Mouse (Mus musculus) kidney, embryonic 14.5 days (tissue): ENCODE results near the gene Ush2a. TPM values are rescaled to one million over a fixed set of nuclear protein-coding genes. Genes with fewer than 3 reads are reported as not detected.

Source experiments
- ATAC-seq: fragments of 200-750 bp; cut with Nextera tagmentation; 2 replicates; pipeline ENCODE4 v1.8.0; 2017; ENCODE audit warnings: moderate number of reproducible peaks, mild to moderate bottlenecking, moderate TSS enrichment, moderate library complexity; ENCODE audit not compliant: low FRiP score, low TSS enrichment
- H3K27ac ChIP-seq: fragments of 300-500 bp; sonication (generic); 2 replicates; pipeline ENCODE4 v1.5.1; 2014; ENCODE audit warnings: low read depth, mild to moderate bottlenecking, low read length, moderate library complexity, mixed read lengths
- H3K27me3 ChIP-seq: fragments of 300-500 bp; sonication (generic); 2 replicates; pipeline ENCODE4 v1.6.1; 2014; ENCODE audit warnings: mild to moderate bottlenecking, low read length; ENCODE audit not compliant: control insufficient read depth, insufficient read depth
- H3K36me3 ChIP-seq: fragments of 300-500 bp; sonication (generic); 2 replicates; pipeline ENCODE4 v1.6.1; 2014; ENCODE audit warnings: low read length, mixed read lengths; ENCODE audit not compliant: control insufficient read depth, insufficient read depth
- H3K4me1 ChIP-seq: fragments of 300-500 bp; sonication (generic); 2 replicates; pipeline ENCODE4 v1.6.1; 2014; ENCODE audit warnings: low read length, mixed read lengths; ENCODE audit not compliant: control insufficient read depth, insufficient read depth
- H3K4me2 ChIP-seq: fragments of 300-500 bp; sonication (generic); replicated peaks from 2 replicates; pipeline ENCODE4 v1.6.1; 2014; ENCODE audit warnings: low read depth, mild to moderate bottlenecking, low read length
- H3K4me3 ChIP-seq: fragments of 300-500 bp; sonication (generic); 2 replicates; pipeline ENCODE4 v1.5.1; 2014; ENCODE audit warnings: mild to moderate bottlenecking, low read length
- H3K9ac ChIP-seq: fragments of 300-500 bp; sonication (generic); 2 replicates; pipeline ENCODE4 v1.6.1; 2014; ENCODE audit warnings: low read depth, mild to moderate bottlenecking, low read length, moderate library complexity
- H3K9me3 ChIP-seq: fragments of 300-500 bp; sonication (generic); 2 replicates; pipeline ENCODE4 v1.6.1; 2016; ENCODE audit warnings: low read length; ENCODE audit not compliant: control insufficient read depth
- WGBS: fragments of 180-500 bp; shearing (Covaris S2); extraction: QIAGEN DNeasy Blood & Tissue Kit; methylation state at CpG from one replicate; pipeline ENCODE4 v1.1.7; 2014; 5-methylcytosine and 5-hydroxymethylcytosine counted together
- polyA plus RNA-seq: library from polyadenylated mRNA; unstranded; fragments of >200 nt; fragmentation: Nextera tagmentation; extraction: Ambion mirVana; gene quantifications from 2 replicates; pipeline ENCODE4 v1.2.1, GENCODE M21; 2014

The Ush2a gene
- polyA plus RNA-seq, 1 experiment from 2014 or later: 0.23 TPM

DNA sequence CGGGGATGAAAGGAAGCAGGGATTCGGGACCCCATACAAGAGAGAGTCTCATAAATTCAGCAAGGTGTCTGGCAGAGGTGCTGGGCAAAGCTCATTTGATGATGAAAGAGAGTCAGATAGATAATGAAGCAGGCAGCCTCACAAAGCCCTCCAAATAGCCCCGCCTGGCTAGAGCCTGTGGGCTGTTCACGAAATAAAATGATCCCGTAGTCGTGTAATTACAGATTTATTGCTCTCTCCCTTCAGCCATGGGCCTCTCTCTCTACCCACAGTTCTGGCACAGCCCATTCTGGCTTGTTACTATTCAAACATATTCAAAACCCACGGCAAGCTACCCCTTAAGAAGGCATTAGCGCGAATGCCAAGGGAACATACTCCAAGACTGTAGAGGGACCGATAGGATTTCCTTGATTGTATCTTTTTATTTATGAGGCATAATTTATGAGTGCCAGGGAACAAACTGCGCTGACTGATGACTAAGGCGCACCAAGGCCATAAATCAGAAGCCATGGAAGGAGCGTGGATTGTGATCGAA lies 675.5 kb downstream of the Ush2a start:
- Histone ChIP-seq H3K27me3 (no peaks in the 10 kb centered on the region), H3K4me3 (no peak overlapping the region), H3K4me1 (no peaks in the 10 kb centered on the region), H3K27ac (no peak overlapping the region), H3K9me3 (no peaks in the 10 kb centered on the region), H3K4me2 (no peak overlapping the region), H3K36me3 (no peaks in the 10 kb centered on the region), H3K9ac (no peak overlapping the region)
- 37% methylated on average over 14 of the region's 14 CpGs for WGBS
- no peak for ATAC-seq

DNA sequence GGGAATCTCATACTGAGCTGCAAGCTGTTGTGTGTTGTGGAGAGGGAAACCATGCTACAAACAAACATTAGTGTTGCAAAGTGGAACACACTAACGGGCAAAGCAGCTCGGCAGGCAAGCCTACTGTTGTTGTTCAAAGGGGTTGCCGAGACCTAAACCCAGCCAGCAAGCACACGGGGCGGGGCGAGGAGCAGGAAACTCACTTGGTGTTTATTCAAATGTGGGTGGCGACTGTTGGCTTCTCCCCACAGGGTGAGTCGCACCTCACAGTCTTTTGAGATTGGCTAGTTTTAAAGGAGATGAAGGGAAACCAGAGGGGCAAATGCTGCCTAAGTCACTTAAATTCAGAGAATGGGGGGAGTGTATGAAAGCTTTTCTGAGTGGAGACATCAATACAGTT lies 683.5 kb downstream of the Ush2a start:
- no peak for ATAC-seq
- Histone ChIP-seq H3K9ac (no peak overlapping the region), H3K9me3 (no peaks in the 10 kb centered on the region), H3K4me1 (no peaks in the 10 kb centered on the region), H3K27me3 (no peaks in the 10 kb centered on the region), H3K4me3 (no peak overlapping the region), H3K27ac (no peak overlapping the region), H3K4me2 (no peak overlapping the region), H3K36me3 (no peaks in the 10 kb centered on the region)
- 18% methylated on average over 8 of the region's 8 CpGs for WGBS

DNA sequence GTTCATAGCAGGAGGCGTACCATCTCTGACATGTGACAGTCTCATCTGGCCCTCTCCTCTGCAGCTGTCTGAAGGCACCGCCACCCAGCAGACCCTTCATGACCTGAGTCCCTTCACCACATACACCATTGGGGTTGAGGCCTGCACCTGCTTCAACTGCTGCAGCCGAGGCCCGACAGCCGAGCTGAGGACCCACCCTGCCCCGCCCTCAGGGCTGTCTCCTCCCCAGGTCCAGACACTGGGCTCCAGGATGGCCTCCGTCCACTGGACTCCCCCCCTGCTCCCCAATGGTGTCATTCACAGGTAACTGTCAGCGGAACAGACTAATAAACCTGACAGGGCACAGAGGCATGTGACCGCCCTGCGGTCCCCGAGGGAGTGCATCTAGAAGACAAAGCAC lies 685.0 kb downstream of the Ush2a start:
- ATAC-seq: no peak
- WGBS: 72% methylated on average over 11 of the region's 11 CpGs
- Histone ChIP-seq H3K4me3 (no peak overlapping the region), H3K4me1 (no peaks in the 10 kb centered on the region), H3K9me3 (no peaks in the 10 kb centered on the region), H3K4me2 (no peak overlapping the region), H3K9ac (no peak overlapping the region), H3K27ac (no peak overlapping the region), H3K36me3 (no peaks in the 10 kb centered on the region), H3K27me3 (no peaks in the 10 kb centered on the region)

DNA sequence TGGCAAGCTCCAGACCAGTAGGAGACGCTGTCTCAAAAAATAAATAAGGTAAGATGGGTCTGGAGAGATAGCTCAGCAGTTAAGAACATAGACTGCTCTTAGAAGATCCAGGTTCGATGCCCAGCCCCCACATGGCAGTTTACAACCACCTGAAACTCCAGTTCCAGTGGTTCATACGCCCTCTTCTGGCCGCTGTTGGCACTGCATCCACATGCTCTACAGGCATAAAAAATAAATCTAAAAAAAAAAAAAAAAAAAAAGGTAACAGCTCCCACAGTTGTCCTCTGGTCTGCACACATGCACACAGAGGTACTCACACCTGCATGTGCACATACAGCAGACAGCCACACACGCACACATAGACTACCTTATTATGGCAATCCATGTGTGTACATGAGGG lies 686.0 kb downstream of the Ush2a start:
- Histone ChIP-seq H3K4me3 (no peak overlapping the region), H3K9ac (no peak overlapping the region), H3K4me1 (no peaks in the 10 kb centered on the region), H3K9me3 (no peaks in the 10 kb centered on the region), H3K4me2 (no peak overlapping the region), H3K36me3 (no peaks in the 10 kb centered on the region), H3K27me3 (no peaks in the 10 kb centered on the region), H3K27ac (no peak overlapping the region)
- 66% methylated on average over 5 of the region's 5 CpGs for WGBS
- ATAC-seq: no peak

DNA sequence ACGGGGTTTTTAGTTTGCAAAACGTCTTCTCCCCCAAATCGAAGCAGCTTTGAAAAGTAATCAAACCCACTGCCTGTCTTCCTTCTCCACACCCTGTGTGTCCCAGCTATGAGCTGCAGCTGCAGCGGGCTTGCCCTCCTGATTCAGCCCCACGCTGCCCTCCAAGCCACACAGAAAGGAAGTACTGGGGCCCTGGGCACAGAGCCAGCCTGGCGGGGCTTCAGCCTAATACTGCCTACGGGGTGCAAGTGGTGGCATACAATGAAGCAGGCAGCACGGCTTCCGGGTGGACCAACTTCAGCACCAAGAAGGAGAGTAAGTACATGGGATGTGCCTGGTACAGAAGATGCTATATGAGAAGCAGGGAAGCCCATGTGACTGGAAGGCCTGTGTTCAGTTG lies 686.5 kb downstream of the Ush2a start:
- WGBS: 84% methylated on average over 9 of the region's 9 CpGs
- Histone ChIP-seq H3K36me3 (no peaks in the 10 kb centered on the region), H3K27me3 (no peaks in the 10 kb centered on the region), H3K4me3 (no peak overlapping the region), H3K27ac (no peak overlapping the region), H3K4me2 (no peak overlapping the region), H3K9me3 (no peaks in the 10 kb centered on the region), H3K9ac (no peak overlapping the region), H3K4me1 (no peaks in the 10 kb centered on the region)
- ATAC-seq: no peak

DNA sequence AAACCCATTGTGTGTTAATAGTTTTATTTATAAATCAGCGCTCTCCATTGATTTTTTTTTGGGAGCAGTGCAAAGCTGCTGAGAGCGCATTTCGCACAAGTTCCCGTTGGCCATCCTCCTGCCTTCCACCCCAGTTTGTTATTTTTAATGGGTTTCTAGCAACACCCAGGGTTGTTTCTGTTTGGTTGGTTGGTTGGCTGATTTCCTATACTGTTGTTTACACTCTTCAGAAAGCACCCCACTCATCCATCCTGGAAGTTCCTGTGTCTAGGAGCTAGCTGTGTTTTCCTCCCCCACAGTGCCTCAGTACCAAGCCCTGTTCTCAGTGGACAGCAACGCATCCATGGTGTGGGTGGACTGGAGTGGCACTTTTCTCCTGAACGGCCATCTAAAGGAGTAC lies 689.3 kb downstream of the Ush2a start:
- WGBS: 92% methylated on average over 6 of the region's 6 CpGs
- no peak for ATAC-seq
- no peaks in the 10 kb centered on the region for H3K36me3 ChIP-seq
- no peak overlapping the region for H3K4me2 ChIP-seq
- H3K27ac ChIP-seq: no peak overlapping the region
- H3K9me3 ChIP-seq: no peaks in the 10 kb centered on the region
- no peaks in the 10 kb centered on the region for H3K4me1 ChIP-seq
- no peak overlapping the region for H3K4me3 ChIP-seq
- no peaks in the 10 kb centered on the region for H3K27me3 ChIP-seq
- no peak overlapping the region for H3K9ac ChIP-seq

DNA sequence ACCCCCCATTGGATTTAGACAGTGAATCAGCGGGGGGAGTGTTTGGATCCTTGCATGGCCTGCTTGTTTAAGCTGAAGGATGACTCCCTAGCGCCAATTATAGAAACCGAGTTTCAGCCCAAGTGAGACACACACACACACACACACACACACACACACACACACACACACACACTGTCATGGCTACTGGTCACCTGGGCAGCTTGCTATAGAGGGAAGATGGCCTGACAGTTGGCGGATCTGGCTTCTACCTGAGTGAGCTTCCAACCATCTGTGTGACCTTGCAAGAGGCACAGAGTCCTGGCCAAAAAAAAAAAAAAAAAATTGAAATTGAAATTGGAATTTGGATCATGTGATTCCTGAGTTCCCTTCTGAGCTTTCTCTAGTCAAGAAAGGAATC lies 690.7 kb downstream of the Ush2a start:
- Histone ChIP-seq H3K4me1 (no peaks in the 10 kb centered on the region), H3K27ac (no peak overlapping the region), H3K27me3 (no peaks in the 10 kb centered on the region), H3K4me2 (no peak overlapping the region), H3K4me3 (no peak overlapping the region), H3K36me3 (no peaks in the 10 kb centered on the region), H3K9me3 (no peaks in the 10 kb centered on the region), H3K9ac (no peak overlapping the region)
- ATAC-seq: no peak
- WGBS: 92% methylated on average over 4 of the region's 4 CpGs

DNA sequence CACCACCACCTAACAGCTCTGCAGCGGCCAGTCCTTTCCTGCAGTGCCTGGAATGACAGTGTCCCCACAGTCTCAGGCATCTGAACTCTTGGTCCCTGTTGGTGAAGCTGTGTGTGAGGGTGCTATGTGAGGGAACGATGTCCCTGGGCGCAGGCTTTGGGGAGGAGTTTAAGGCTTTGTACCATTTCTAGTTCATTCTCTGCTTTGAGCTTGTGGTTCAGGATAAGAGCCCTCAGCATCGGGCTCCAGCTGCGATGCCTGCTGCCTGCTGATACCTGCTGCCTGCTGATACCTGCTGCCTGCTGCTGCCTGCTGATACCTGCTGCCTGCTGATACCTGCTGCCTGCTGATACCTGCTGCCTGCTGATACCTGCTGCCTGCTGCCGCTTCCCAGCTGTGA lies 711.3 kb downstream of the Ush2a start:
- Histone ChIP-seq H3K4me1 (no peaks in the 10 kb centered on the region), H3K9ac (no peak overlapping the region), H3K36me3 (peaks cover 81% of the 10 kb centered on the region), H3K4me3 (no peak overlapping the region), H3K4me2 (no peak overlapping the region), H3K27me3 (no peaks in the 10 kb centered on the region), H3K9me3 (no peaks in the 10 kb centered on the region), H3K27ac (no peak overlapping the region)
- ATAC-seq: no peak
- 93% methylated on average over 6 of the region's 6 CpGs for WGBS

DNA sequence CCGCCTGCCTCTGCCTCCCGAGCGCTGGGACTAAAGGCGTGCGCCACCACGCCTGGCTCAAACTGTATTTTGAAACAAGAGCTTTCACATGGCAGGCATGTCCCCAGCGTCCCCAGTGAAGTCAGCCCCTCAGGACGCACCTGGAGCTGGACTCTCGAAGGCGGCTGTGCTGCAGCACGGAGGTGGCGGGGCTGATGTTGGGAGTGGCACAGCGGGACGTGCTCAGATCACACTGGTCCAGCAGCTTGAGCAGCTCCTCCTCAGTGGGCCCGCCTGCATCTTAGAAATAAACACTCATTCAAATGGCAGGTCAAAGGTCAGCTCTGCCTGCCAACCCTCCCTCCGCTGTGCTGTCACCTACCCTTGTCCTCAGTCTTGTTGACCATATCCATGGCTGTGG lies 712.1 kb downstream of the Ush2a start:
- no peak overlapping the region for H3K27ac ChIP-seq
- no peaks in the 10 kb centered on the region for H3K27me3 ChIP-seq
- no peak for ATAC-seq
- H3K9me3 ChIP-seq: no peaks in the 10 kb centered on the region
- H3K9ac ChIP-seq: no peak overlapping the region
- peaks cover 79% of the 10 kb centered on the region for H3K36me3 ChIP-seq
- no peak overlapping the region for H3K4me3 ChIP-seq
- H3K4me2 ChIP-seq: no peak overlapping the region
- WGBS: 94% methylated on average over 16 of the region's 16 CpGs
- H3K4me1 ChIP-seq: no peaks in the 10 kb centered on the region
